Mouse (Mus musculus): ENCODE measurements around the gene H2al1e. TPM values are rescaled to one million over a fixed set of nuclear protein-coding genes. Genes with fewer than 3 reads are reported as not detected.
"Not testable (repeated sequence)": the region's sequence is repeated elsewhere in the genome, so short reads cannot be mapped to it uniquely, and the experiment has no call there.

The H2al1e gene
- polyA plus RNA-seq, 1 experiment, result not detected

DNA sequence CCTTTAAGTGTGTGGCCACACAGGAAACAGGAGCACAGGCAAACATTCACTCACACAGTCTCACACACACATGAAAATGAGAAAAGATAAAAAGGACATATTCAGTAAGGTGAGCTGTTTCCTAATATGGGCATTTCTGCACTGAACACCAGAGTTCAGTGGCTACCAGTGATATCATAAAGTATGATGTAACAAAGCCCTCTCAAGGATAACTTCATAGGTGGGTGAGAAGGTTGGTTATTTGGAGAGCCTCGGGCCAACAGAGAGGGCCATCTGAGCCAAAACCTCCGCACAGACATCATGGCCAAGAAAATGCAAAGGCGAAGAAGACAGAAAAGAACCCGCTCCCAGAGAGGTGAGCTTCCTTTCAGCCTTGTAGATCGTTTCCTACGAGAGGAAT, 9.5 kb downstream of the H2al1e start, which contains the start of gene H2al1h:
H2al1h (plus strand) TSS at position 301 of the 400 bp plus-strand sequence.
- not testable (repeated sequence) for H3K4me3 ChIP-seq (ENCODE audit: low read depth, low read length); H3K27ac ChIP-seq (ENCODE audit: insufficient read depth, low read length); H3K9me3 ChIP-seq (replicated peaks; ENCODE audit: control insufficient read depth, insufficient read depth, low read length, poor library complexity, severe bottlenecking); H3K36me3 ChIP-seq (ENCODE audit: control insufficient read depth, insufficient read depth, low read length, poor library complexity, severe bottlenecking); H3K27me3 ChIP-seq (ENCODE audit: control insufficient read depth, insufficient read depth, low read length, poor library complexity, severe bottlenecking); H3K4me1 ChIP-seq (ENCODE audit: control insufficient read depth, insufficient read depth, low read length); H3K9ac ChIP-seq (ENCODE audit: low read depth, poor library complexity, severe bottlenecking)

DNA sequence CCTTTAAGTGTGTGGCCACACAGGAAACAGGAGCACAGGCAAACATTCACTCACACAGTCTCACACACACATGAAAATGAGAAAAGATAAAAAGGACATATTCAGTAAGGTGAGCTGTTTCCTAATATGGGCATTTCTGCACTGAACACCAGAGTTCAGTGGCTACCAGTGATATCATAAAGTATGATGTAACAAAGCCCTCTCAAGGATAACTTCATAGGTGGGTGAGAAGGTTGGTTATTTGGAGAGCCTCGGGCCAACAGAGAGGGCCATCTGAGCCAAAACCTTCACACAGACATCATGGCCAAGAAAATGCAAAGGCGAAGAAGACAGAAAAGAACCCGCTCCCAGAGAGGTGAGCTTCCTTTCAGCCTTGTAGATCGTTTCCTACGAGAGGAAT, 12.6 kb downstream of the H2al1e start, which contains the start of gene H2al1i:
H2al1i (plus strand) TSS at position 301 of the 400 bp plus-strand sequence.
- H3K9me3 ChIP-seq (replicated peaks; ENCODE audit: control insufficient read depth, insufficient read depth, low read length, poor library complexity, severe bottlenecking); H3K36me3 ChIP-seq (ENCODE audit: control insufficient read depth, insufficient read depth, low read length, poor library complexity, severe bottlenecking); H3K27me3 ChIP-seq (ENCODE audit: control insufficient read depth, insufficient read depth, low read length, poor library complexity, severe bottlenecking); H3K4me1 ChIP-seq (ENCODE audit: control insufficient read depth, insufficient read depth, low read length); H3K9ac ChIP-seq (ENCODE audit: low read depth, poor library complexity, severe bottlenecking); H3K27ac ChIP-seq (ENCODE audit: insufficient read depth, low read length); H3K4me3 ChIP-seq (ENCODE audit: low read depth, low read length): not testable (repeated sequence)

DNA sequence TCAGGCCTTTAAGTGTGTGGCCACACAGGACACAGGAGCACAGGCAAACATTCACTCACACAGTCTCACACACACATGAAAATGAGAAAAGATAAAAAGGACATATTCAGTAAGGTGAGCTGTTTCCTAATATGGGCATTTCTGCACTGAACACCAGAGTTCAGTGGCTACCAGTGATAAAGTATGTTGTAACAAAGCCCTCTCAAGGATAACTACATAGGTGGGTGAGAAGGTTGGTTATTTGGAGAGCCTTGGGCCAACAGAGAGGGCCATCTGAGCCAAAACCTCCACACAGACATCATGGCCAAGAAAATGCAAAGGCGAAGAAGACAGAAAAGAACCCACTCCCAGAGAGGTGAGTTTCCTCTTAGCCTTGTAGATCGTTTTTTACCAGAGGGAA, 15.8 kb downstream of the H2al1e start, which contains the start of gene H2al1j:
H2al1j (plus strand) TSS at position 301 of the 400 bp plus-strand sequence.
- not testable (repeated sequence) for H3K36me3 ChIP-seq (ENCODE audit: control insufficient read depth, insufficient read depth, low read length, poor library complexity, severe bottlenecking); H3K9me3 ChIP-seq (replicated peaks; ENCODE audit: control insufficient read depth, insufficient read depth, low read length, poor library complexity, severe bottlenecking); H3K4me3 ChIP-seq (ENCODE audit: low read depth, low read length); H3K9ac ChIP-seq (ENCODE audit: low read depth, poor library complexity, severe bottlenecking); H3K4me1 ChIP-seq (ENCODE audit: control insufficient read depth, insufficient read depth, low read length); H3K27me3 ChIP-seq (ENCODE audit: control insufficient read depth, insufficient read depth, low read length, poor library complexity, severe bottlenecking); H3K27ac ChIP-seq (ENCODE audit: insufficient read depth, low read length)

DNA sequence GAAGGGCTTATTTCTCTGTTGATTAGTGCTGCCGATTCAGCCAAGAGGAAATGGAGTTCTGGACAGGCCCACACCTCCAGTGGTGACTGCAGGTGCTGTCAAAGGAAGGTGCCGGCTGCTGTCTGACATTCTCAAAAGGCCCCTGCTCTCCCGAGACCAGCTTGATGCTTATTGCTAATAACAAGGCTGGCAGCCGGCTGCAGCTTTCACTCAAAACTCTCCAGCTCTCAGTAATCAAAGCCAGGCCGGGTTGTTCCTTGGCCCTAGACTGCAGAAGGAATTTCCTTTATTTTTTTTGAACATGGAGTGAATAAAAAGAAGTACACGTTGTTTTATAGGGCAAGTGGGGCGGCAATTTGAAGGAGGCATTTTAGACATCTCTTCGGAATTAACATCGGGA, 34.0 kb downstream of the H2al1e start:
- Histone ChIP-seq H3K4me3 (ENCODE audit: low read depth, low read length) (no peak overlapping the region), H3K4me1 (ENCODE audit: control insufficient read depth, insufficient read depth, low read length) (no peaks in the 10 kb centered on the region), H3K9ac (ENCODE audit: low read depth, poor library complexity, severe bottlenecking) (no peak overlapping the region), H3K27ac (ENCODE audit: insufficient read depth, low read length) (no peak overlapping the region), H3K9me3 (replicated peaks; ENCODE audit: control insufficient read depth, insufficient read depth, low read length, poor library complexity, severe bottlenecking) (no peaks in the 10 kb centered on the region), H3K36me3 (ENCODE audit: control insufficient read depth, insufficient read depth, low read length, poor library complexity, severe bottlenecking) (no peaks in the 10 kb centered on the region), H3K27me3 (ENCODE audit: control insufficient read depth, insufficient read depth, low read length, poor library complexity, severe bottlenecking) (no peaks in the 10 kb centered on the region)
- TF ChIP-seq EP300 (IDR thresholded peaks at IDR 0.05; ENCODE audit: insufficient read depth, low read depth, low read length), result no peak
- TF ChIP-seq POLR2A (IDR thresholded peaks at IDR 0.05; ENCODE audit: insufficient read depth, low read length), result no peak
- TF ChIP-seq CTCF (IDR thresholded peaks at IDR 0.05; ENCODE audit: low read depth, low read length), result no peak

DNA sequence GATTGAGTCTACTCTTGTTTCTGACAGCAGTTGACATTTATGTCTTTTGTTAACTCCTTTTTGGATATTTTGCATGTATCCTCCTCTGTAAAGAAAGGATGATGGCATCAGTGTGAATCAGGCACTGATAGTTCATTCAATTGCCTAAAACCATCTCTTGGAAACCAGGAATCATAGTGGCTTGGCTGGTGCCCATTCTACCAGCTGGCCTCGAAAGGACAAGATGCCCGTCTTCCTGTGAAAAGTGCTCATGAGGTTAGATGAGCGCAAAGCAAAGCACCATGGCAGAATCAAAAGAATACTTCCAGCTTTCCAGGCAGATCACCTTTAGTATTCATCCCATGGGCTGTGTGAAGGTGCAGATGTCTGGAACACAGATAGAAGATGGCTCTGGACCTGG, 35.0 kb downstream of the H2al1e start:
- Histone ChIP-seq H3K36me3 (ENCODE audit: control insufficient read depth, insufficient read depth, low read length, poor library complexity, severe bottlenecking) (no peaks in the 10 kb centered on the region), H3K27me3 (ENCODE audit: control insufficient read depth, insufficient read depth, low read length, poor library complexity, severe bottlenecking) (no peaks in the 10 kb centered on the region), H3K4me1 (ENCODE audit: control insufficient read depth, insufficient read depth, low read length) (no peaks in the 10 kb centered on the region), H3K27ac (ENCODE audit: insufficient read depth, low read length) (no peak overlapping the region), H3K9me3 (replicated peaks; ENCODE audit: control insufficient read depth, insufficient read depth, low read length, poor library complexity, severe bottlenecking) (no peaks in the 10 kb centered on the region), H3K9ac (ENCODE audit: low read depth, poor library complexity, severe bottlenecking) (no peak overlapping the region), H3K4me3 (ENCODE audit: low read depth, low read length) (no peak overlapping the region)
- TF ChIP-seq EP300 (IDR thresholded peaks at IDR 0.05; ENCODE audit: insufficient read depth, low read depth, low read length) (no peak), POLR2A (IDR thresholded peaks at IDR 0.05; ENCODE audit: insufficient read depth, low read length) (no peak), CTCF (IDR thresholded peaks at IDR 0.05; ENCODE audit: low read depth, low read length) (no peak)

DNA sequence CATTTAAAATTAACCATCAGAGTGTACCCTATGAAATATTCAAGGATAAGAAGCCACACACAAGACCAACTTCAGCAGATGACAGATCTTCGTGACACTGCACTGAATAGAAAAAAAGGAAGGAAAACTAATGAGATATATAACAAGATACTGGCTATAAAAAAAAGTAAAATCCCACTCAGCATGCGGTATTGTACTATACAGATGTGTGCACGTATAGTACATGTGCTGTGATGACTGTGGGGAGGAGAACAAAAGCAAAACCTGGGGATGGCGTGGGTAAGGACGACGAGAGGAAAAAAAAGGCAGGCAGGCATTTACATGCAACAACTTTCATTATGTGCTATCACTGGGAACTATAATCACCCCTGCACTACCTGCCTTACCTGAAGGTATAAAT, 49.1 kb downstream of the H2al1e start:
- Histone ChIP-seq H3K27me3 (ENCODE audit: control insufficient read depth, insufficient read depth, low read length, poor library complexity, severe bottlenecking) (no peaks in the 10 kb centered on the region), H3K4me3 (ENCODE audit: low read depth, low read length) (no peak overlapping the region), H3K9ac (ENCODE audit: low read depth, poor library complexity, severe bottlenecking) (no peak overlapping the region), H3K4me1 (ENCODE audit: control insufficient read depth, insufficient read depth, low read length) (no peaks in the 10 kb centered on the region), H3K9me3 (replicated peaks; ENCODE audit: control insufficient read depth, insufficient read depth, low read length, poor library complexity, severe bottlenecking) (no peaks in the 10 kb centered on the region), H3K27ac (ENCODE audit: insufficient read depth, low read length) (no peak overlapping the region), H3K36me3 (ENCODE audit: control insufficient read depth, insufficient read depth, low read length, poor library complexity, severe bottlenecking) (no peaks in the 10 kb centered on the region)
- TF ChIP-seq EP300 (IDR thresholded peaks at IDR 0.05; ENCODE audit: insufficient read depth, low read depth, low read length) (no peak), CTCF (IDR thresholded peaks at IDR 0.05; ENCODE audit: low read depth, low read length) (no peak), POLR2A (IDR thresholded peaks at IDR 0.05; ENCODE audit: insufficient read depth, low read length) (no peak)

DNA sequence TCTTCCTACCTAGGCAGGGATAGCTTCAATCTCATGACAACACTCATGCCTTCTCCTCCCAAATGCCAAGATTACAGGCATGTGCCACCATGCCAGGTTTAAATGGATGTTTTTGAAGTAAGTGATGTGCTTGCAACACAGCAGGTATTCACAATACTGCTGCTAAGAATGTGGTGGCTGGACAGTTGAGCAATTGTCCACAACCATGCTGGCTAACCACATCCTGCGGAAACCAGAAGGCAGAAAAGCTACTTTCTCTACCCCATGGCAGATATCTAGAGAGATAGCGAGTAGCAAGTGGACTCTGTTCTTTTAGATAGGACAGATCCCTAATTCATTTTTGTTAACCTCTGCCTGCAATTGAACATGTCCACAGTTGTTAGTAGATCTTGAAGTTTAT, 49.5 kb downstream of the H2al1e start:
- Histone ChIP-seq H3K4me3 (ENCODE audit: low read depth, low read length) (no peak overlapping the region), H3K9ac (ENCODE audit: low read depth, poor library complexity, severe bottlenecking) (no peak overlapping the region), H3K9me3 (replicated peaks; ENCODE audit: control insufficient read depth, insufficient read depth, low read length, poor library complexity, severe bottlenecking) (no peaks in the 10 kb centered on the region), H3K27ac (ENCODE audit: insufficient read depth, low read length) (no peak overlapping the region), H3K27me3 (ENCODE audit: control insufficient read depth, insufficient read depth, low read length, poor library complexity, severe bottlenecking) (no peaks in the 10 kb centered on the region), H3K4me1 (ENCODE audit: control insufficient read depth, insufficient read depth, low read length) (no peaks in the 10 kb centered on the region), H3K36me3 (ENCODE audit: control insufficient read depth, insufficient read depth, low read length, poor library complexity, severe bottlenecking) (no peaks in the 10 kb centered on the region)
- no peak for TF ChIP-seq POLR2A (IDR thresholded peaks at IDR 0.05; ENCODE audit: insufficient read depth, low read length)
- no peak for TF ChIP-seq CTCF (IDR thresholded peaks at IDR 0.05; ENCODE audit: low read depth, low read length)
- no peak for TF ChIP-seq EP300 (IDR thresholded peaks at IDR 0.05; ENCODE audit: insufficient read depth, low read depth, low read length)

Other genes starting within 250 kb of the H2al1e start
- gene H2al1a, start 12.7 kb upstream of the H2al1e start, polyA plus RNA-seq (2011; ENCODE audit: insufficient read depth, insufficient read length, low read depth, missing spikeins), result not detected in 2 replicates
- not detected in 2 replicates for gene H2al1b, start 9.5 kb upstream of the H2al1e start, polyA plus RNA-seq (2011; ENCODE audit: insufficient read depth, insufficient read length, low read depth, missing spikeins)
- not detected in 2 replicates for gene H2al1c, start 6.3 kb upstream of the H2al1e start, polyA plus RNA-seq (2011; ENCODE audit: insufficient read depth, insufficient read length, low read depth, missing spikeins)
- gene H2al1d, start 3.1 kb upstream of the H2al1e start, polyA plus RNA-seq (2011; ENCODE audit: insufficient read depth, insufficient read length, low read depth, missing spikeins), result not detected in 2 replicates
- gene H2al1f, start 3.2 kb downstream of the H2al1e start, polyA plus RNA-seq (2011; ENCODE audit: insufficient read depth, insufficient read length, low read depth, missing spikeins), result not detected in 2 replicates
- not detected in 2 replicates for gene H2al1g, start 6.3 kb downstream of the H2al1e start, polyA plus RNA-seq (2011; ENCODE audit: insufficient read depth, insufficient read length, low read depth, missing spikeins)
- not detected in 2 replicates for gene H2al1h, start 9.6 kb downstream of the H2al1e start, polyA plus RNA-seq (2011; ENCODE audit: insufficient read depth, insufficient read length, low read depth, missing spikeins)
- gene H2al1i, start 12.7 kb downstream of the H2al1e start, polyA plus RNA-seq (2011; ENCODE audit: insufficient read depth, insufficient read length, low read depth, missing spikeins), result not detected in 2 replicates
- gene H2al1j, start 15.9 kb downstream of the H2al1e start, polyA plus RNA-seq (2011; ENCODE audit: insufficient read depth, insufficient read length, low read depth, missing spikeins), result not detected in 2 replicates